Mouse (Mus musculus) lung, adult 2 months (tissue): Measurements from ENCODE around the gene Rnf216.

Source experiments
- CTCF ChIP-seq: fragments of 200-500 bp; IDR thresholded peaks from 2 replicates; pipeline ENCODE4 v1.5.1; 2011; ENCODE audit warnings: mild to moderate bottlenecking, low read length, control low read depth; ENCODE audit not compliant: insufficient read depth
- POLR2A ChIP-seq: fragments of 200-500 bp; IDR thresholded peaks from 2 replicates; pipeline ENCODE4 v1.6.1; 2011; ENCODE audit warnings: low read depth, mild to moderate bottlenecking, control low read depth, low read length, borderline replicate concordance; ENCODE audit errors: extremely low read depth

DNA sequence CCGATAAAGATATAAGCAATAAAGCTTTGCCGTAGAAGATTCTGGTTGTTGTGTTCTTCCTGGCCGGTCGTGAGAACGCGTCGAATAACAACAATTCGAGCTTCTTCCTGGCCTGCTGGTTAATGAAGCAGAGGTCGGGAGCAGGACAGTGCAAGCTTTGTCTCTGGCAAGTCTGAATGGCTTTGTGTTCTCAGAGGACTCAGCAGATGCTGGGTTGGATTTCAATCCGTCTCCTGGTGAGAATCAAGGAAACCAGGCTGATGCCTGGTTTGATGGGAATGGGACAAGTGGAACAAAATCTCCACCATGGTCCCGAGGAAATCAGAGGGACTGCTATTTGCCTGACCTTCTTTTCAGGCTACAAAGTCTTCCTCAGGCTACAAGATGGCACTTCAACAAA lies 103.4 kb downstream of the Rnf216 start:
- no peak for TF ChIP-seq POLR2A
- no peak for TF ChIP-seq CTCF
